Mouse (Mus musculus) limb, embryonic 13.5 days (tissue): ENCODE measurements at regions not wholly inside any gene's neighbourhood (a gene's known extent, or its start where the extent isn't known, plus 50 kb on each side); places are given as distances from the start of the nearest gene placed in this dataset.

Source experiments
- ATAC-seq: fragments of 200-750 bp; cut with Nextera tagmentation; 2 replicates; pipeline ENCODE4 v1.8.0; 2017; ENCODE audit warnings: low read depth, moderate number of reproducible peaks, moderate TSS enrichment; ENCODE audit not compliant: low FRiP score
- H3K27ac ChIP-seq: fragments of 300-500 bp; sonication (generic); 2 replicates; pipeline ENCODE4 v1.5.1; 2015; ENCODE audit warnings: inconsistent platforms, mild to moderate bottlenecking, moderate library complexity
- H3K27me3 ChIP-seq: fragments of 300-500 bp; sonication (generic); 2 replicates; pipeline ENCODE4 v1.6.1; 2015; ENCODE audit warnings: mild to moderate bottlenecking, inconsistent platforms
- H3K36me3 ChIP-seq: fragments of 300-500 bp; sonication (generic); 2 replicates; pipeline ENCODE4 v1.6.1; 2015; ENCODE audit warnings: inconsistent platforms, mild to moderate bottlenecking, moderate library complexity
- H3K4me1 ChIP-seq: fragments of 300-500 bp; sonication (generic); 2 replicates; pipeline ENCODE4 v1.6.1; 2015; ENCODE audit warnings: inconsistent platforms
- H3K4me2 ChIP-seq: fragments of 300-500 bp; sonication (generic); replicated peaks from 2 replicates; pipeline ENCODE4 v1.6.1; 2015; ENCODE audit warnings: inconsistent platforms, mild to moderate bottlenecking, moderate library complexity
- H3K4me3 ChIP-seq: fragments of 300-500 bp; sonication (generic); 2 replicates; pipeline ENCODE4 v1.5.1; 2015; ENCODE audit warnings: moderate library complexity, mild to moderate bottlenecking, inconsistent platforms
- H3K9ac ChIP-seq: fragments of 300-500 bp; sonication (generic); 2 replicates; pipeline ENCODE4 v1.6.1; 2015; ENCODE audit warnings: mild to moderate bottlenecking, inconsistent platforms
- H3K9me3 ChIP-seq: fragments of 300-500 bp; sonication (generic); 2 replicates; pipeline ENCODE4 v1.6.1; 2016; ENCODE audit warnings: inconsistent platforms
- WGBS: fragments of 180-500 bp; shearing (Covaris S2); methylation state at CpG from one replicate; pipeline ENCODE4 v1.1.7; 2015; 5-methylcytosine and 5-hydroxymethylcytosine counted together

DNA sequence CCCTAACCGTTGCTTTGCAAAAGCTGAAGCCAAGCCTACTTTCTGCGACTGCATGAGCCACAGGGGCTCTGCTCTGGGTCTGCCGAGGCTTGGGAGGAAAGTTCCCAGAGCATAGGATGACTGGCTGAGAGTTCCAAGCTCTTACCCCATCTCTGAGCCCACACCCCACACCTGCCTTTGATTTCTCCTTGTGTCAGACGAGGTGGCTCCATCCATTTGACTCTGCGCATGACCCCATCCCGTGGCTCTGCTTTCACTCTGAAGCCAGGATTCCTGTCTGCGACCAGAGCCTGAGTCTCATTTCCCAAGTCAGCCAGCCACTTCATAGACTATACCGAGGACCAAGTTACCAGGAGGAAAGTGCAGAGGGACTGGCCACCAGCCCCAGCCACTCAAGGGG, 216.1 kb upstream of the Msx2 start:
- H3K4me1 ChIP-seq = no peaks in the 10 kb centered on the region
- no peak overlapping the region for H3K27ac ChIP-seq
- peak; percentile 40; the same call in 1 of the 2 replicates for ATAC-seq
- H3K9me3 ChIP-seq = no peaks in the 10 kb centered on the region
- peaks cover 14% of the 10 kb centered on the region for H3K27me3 ChIP-seq
- peak overlapping the region; percentile 0; the same call in 1 of the 2 replicates for H3K9ac ChIP-seq
- WGBS = 25% methylated on average over 8 of the region's 8 CpGs
- no peaks in the 10 kb centered on the region for H3K36me3 ChIP-seq
- peak overlapping the region; percentile 38 for H3K4me3 ChIP-seq
- H3K4me2 ChIP-seq = peak overlapping the region; percentile 61

DNA sequence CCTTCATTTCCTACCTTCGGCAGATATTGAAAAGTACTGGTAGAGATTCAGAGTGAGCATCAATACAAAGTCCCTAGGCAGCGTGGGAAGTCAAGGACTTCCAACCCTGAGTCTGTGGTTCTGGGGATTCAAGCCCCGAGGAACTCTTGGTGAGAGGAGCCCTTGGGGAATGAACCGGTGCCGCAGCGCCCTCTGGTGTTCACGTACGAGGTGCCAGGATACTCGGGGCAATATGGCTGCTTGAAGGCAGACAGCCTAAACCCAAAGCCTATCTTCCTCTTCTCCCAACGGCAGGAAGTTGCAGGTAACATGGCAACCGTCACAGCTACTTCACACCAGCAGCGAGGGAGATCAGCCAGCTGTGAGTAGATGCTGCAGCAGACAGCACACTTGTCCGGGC, 215.6 kb upstream of the Msx2 start:
- Histone ChIP-seq H3K4me3 (peak overlapping the region; percentile 38), H3K36me3 (no peaks in the 10 kb centered on the region), H3K9me3 (no peaks in the 10 kb centered on the region), H3K27me3 (peaks cover 14% of the 10 kb centered on the region), H3K9ac (peak overlapping the region; percentile 0; the same call in 1 of the 2 replicates), H3K4me2 (peak overlapping the region; percentile 61), H3K4me1 (no peaks in the 10 kb centered on the region), H3K27ac (no peak overlapping the region)
- ATAC-seq = peak; percentile 57; the same call in 1 of the 2 replicates
- 7% methylated on average over 13 of the region's 13 CpGs for WGBS

DNA sequence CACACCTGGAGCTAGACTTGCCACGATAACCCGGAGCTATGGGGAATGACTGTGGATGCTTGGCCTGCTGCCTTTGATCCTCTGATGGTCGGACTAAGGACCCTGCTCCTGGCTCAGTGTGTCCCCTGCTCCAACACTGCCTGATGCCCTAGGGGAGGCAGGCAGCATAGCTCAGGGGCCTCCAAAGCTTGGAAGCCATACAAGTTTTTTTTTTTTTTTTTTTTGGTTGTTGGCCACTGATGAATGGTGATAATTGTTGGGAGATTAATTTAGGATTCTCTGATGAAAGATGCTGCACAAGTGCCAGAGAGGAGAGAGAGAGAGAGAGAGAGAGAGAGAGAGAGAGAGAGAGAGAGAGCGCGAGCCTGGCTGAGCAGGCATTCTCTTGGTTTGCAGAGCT, 211.6 kb upstream of the Msx2 start:
- Histone ChIP-seq H3K27ac (no peak overlapping the region), H3K9me3 (no peaks in the 10 kb centered on the region), H3K36me3 (no peaks in the 10 kb centered on the region), H3K4me2 (no peak overlapping the region), H3K27me3 (peaks cover 15% of the 10 kb centered on the region), H3K9ac (no peak overlapping the region), H3K4me1 (peaks cover 3% of the 10 kb centered on the region; the same call in 1 of the 2 replicates), H3K4me3 (no peak overlapping the region)
- no peak for ATAC-seq
- WGBS = 33% methylated on average over 5 of the region's 5 CpGs

DNA sequence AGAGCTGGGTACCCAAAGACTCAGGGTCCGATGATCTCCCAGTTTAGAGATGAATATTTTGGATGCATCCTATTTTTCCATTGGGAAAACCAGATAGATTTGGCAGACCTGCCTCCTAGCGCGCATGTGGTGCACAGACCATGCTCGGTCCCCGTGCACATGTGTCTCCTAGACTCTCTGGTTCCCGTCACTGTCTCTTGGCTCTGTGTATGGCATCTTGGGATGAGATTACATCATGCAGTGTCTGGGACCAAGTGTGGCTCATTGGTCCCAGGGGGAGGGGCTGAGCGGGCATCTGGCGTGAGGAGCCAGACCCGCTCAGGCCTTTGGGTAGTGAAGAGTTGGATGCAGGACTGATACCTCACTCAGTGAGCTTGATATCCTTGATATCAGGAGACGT, 204.3 kb upstream of the Msx2 start:
- 90% methylated on average over 10 of the region's 10 CpGs for WGBS
- Histone ChIP-seq H3K9ac (no peak overlapping the region), H3K27me3 (peaks cover 7% of the 10 kb centered on the region), H3K9me3 (no peaks in the 10 kb centered on the region), H3K36me3 (no peaks in the 10 kb centered on the region), H3K4me2 (no peak overlapping the region), H3K27ac (no peak overlapping the region), H3K4me3 (no peak overlapping the region), H3K4me1 (peaks cover 3% of the 10 kb centered on the region; the same call in 1 of the 2 replicates)
- no peak for ATAC-seq

DNA sequence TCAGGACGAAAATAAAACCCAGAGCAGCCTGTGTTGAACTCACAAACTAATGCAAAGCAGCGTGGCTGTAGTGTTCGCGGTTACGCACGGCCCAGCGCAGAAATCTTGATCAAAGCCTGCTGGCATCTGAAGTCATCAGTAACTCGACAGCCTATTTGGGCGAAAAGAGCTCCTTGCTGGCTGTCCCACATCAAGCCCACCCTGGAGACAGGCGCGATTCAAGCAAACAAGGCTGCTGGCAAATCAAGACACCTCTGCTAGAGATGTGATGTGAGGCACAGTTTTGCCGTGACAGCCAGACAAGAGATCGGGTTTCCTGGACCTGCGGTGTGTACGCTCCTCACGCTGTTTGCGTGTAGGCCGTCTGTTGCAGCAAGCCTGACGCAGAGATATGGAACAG, 197.5 kb upstream of the Msx2 start:
- WGBS = 21% methylated on average over 19 of the region's 19 CpGs
- peaks cover 29% of the 10 kb centered on the region for H3K27me3 ChIP-seq
- peak overlapping the region; percentile 48 for H3K4me2 ChIP-seq
- H3K4me3 ChIP-seq = peak overlapping the region; percentile 19; the same call in 1 of the 2 replicates
- H3K27ac ChIP-seq = no peak overlapping the region
- no peaks in the 10 kb centered on the region for H3K36me3 ChIP-seq
- peak overlapping the region; percentile 50; the same call in 1 of the 2 replicates for H3K9ac ChIP-seq
- peaks cover 8% of the 10 kb centered on the region for H3K4me1 ChIP-seq
- peaks cover 8% of the 10 kb centered on the region; the same call in 1 of the 2 replicates for H3K9me3 ChIP-seq
- no peak for ATAC-seq

DNA sequence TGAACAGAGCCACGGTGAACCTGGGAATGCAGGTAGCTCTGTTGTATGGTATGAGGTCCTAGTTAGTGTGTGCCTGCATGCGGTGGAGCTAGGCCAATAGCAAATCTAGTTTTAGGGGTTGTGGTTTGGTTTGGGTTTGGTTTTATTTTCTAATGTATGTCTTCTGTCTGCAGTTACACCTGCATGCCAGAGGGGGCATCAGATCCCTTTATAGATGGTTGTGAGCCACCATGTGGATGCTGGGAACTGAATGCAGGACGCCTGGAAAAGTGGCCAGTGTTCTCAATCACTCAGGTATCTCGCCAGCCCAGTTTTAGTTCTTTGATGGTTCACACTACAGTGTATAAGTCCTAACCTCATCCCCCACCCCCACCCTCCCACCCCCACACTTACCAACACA, 194.6 kb upstream of the Msx2 start:
- Histone ChIP-seq H3K9me3 (peaks cover 8% of the 10 kb centered on the region; the same call in 1 of the 2 replicates), H3K4me2 (no peak overlapping the region), H3K27ac (no peak overlapping the region), H3K4me3 (no peak overlapping the region), H3K36me3 (no peaks in the 10 kb centered on the region), H3K4me1 (peaks cover 8% of the 10 kb centered on the region), H3K27me3 (peaks cover 29% of the 10 kb centered on the region), H3K9ac (no peak overlapping the region)
- no peak for ATAC-seq
- WGBS = 94% methylated on average over 4 of the region's 4 CpGs

DNA sequence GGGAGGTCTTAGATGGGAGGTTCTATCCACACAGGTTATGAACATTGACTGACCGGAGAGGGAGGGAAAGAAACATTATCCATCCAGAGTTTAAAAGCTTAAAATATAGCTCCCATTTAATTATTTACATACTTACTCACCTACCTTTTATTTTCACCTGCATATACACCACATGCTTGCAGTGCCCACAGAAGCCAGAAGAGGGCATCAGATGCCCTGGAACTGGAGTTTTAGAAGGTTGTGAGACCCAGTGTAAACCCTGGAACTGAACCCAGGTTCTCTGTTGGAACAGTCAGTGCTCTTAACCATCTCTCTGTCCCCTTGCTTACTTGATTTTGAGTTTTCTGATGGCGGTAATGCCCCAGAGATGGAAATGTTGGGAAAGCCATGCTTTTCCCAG, 192.7 kb upstream of the Msx2 start:
- ATAC-seq = no peak
- WGBS = 89% methylated on average over 2 of the region's 2 CpGs
- Histone ChIP-seq H3K9ac (no peak overlapping the region), H3K4me3 (no peak overlapping the region), H3K4me2 (no peak overlapping the region), H3K27ac (no peak overlapping the region), H3K27me3 (peaks cover 10% of the 10 kb centered on the region), H3K4me1 (peaks cover 6% of the 10 kb centered on the region), H3K36me3 (no peaks in the 10 kb centered on the region), H3K9me3 (peaks cover 8% of the 10 kb centered on the region; the same call in 1 of the 2 replicates)

DNA sequence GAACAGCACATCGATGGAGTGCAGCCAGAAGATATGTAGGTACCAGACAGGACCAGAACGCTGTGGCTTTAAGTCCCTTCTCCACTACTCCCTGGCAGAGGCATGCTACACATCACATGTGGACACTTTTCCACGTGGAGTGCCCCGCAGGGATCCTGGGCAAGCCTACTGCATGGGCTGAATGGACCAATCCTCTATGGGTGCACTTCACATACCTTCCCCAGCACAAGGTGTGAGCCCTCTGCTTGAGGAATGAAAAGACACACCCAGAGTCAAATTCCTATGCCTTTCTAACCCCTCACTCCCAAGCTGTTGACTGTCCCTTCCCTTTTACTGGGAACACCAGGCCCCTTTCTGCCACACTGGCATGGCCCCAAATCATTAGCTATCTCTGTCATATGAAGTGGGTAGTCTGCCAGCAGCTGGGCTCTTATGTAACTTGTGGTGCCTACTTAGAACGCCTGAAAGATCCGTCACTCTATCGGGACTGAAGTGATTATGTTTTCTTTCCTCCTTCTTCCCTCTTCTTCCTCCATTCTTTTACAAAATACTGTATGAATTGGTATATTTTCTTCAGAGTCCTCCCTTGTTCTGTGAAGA, 191.9 kb upstream of the Msx2 start:
- no peak overlapping the region for H3K4me2 ChIP-seq
- no peak overlapping the region for H3K9ac ChIP-seq
- H3K9me3 ChIP-seq = peaks cover 8% of the 10 kb centered on the region; the same call in 1 of the 2 replicates
- H3K36me3 ChIP-seq = no peaks in the 10 kb centered on the region
- no peak overlapping the region for H3K27ac ChIP-seq
- no peaks in the 10 kb centered on the region for H3K4me1 ChIP-seq
- 86% methylated on average over 7 of the region's 7 CpGs for WGBS
- H3K4me3 ChIP-seq = no peak overlapping the region
- peaks cover 6% of the 10 kb centered on the region for H3K27me3 ChIP-seq
- ATAC-seq = no peak

DNA sequence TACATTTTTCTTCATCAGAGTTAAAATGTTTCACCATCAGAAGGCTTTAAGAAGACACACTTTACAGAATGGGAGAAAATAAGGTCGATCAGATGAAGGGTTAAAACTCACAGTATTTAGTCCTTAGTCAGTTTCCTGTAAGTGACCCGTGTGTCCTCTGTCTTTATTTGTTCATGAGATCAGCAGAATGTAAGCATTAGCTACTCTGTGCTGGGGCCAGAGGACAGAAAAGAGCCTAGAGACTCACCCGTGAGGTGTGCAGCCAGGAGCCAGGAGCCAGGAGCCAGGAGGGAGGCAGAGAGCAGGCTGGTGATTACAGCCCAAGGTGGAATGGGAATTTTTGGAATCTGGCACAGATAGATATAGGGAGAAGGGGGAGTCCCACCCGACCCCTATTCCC, 180.0 kb upstream of the Msx2 start:
- Histone ChIP-seq H3K9ac (no peak overlapping the region), H3K4me3 (no peak overlapping the region), H3K27ac (no peak overlapping the region), H3K36me3 (no peaks in the 10 kb centered on the region), H3K4me2 (no peak overlapping the region), H3K27me3 (0 out of 2 replicates have a peak, but pooled peaks cover 3% of the 10 kb centered on the region), H3K9me3 (no peaks in the 10 kb centered on the region), H3K4me1 (0 out of 2 replicates have a peak, but pooled peaks cover 5% of the 10 kb centered on the region)
- ATAC-seq = no peak
- 36% methylated on average over 4 of the region's 4 CpGs for WGBS

DNA sequence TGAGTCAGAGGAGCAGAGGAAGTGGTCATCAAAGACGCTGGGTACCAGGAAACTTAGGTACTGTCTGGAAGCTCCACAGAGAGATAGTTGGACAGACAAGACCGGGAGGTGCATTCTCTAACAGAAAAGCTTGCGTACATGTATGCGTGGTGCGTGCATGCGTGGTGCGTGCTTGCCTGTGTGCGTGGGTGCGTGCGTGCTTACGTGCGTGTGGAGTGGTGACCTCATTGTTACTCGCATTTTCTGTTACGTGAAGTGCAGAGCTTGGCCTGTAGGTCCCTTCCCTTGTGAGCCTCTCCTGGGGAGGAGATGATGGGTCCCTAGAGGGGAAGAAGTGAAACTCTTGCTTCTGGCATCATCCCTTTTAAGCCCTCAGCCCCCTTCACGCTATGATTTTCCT, 175.5 kb upstream of the Msx2 start:
- 0 out of 2 replicates have a peak, but pooled peaks cover 5% of the 10 kb centered on the region for H3K4me1 ChIP-seq
- no peak overlapping the region for H3K27ac ChIP-seq
- no peaks in the 10 kb centered on the region for H3K27me3 ChIP-seq
- no peaks in the 10 kb centered on the region for H3K36me3 ChIP-seq
- no peak overlapping the region for H3K4me2 ChIP-seq
- 0 out of 2 replicates have a peak, but pooled peaks cover 7% of the 10 kb centered on the region for H3K9me3 ChIP-seq
- no peak for ATAC-seq
- no peak overlapping the region for H3K9ac ChIP-seq
- 94% methylated on average over 15 of the region's 15 CpGs for WGBS
- no peak overlapping the region for H3K4me3 ChIP-seq

DNA sequence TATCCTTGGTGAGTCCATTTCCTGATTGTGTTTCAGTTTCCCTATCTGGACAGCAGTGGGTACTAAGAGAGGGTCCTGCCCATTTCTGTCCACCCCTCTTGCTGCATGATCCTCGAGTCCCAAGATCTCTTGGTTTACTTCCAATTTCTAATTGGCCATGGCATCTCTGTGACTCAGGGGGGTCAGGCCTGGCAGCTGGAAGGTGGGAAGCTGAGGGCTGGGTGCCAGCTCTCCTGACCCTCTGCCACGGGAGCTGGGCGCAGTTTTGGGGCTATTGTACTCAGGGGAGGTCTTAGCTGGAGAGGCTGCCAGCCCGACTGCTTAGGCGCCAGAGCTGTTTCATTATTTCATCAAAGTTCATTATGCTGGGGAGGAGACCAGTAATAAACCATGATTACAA, 169.7 kb upstream of the Msx2 start:
- Histone ChIP-seq H3K9ac (no peak overlapping the region), H3K27ac (no peak overlapping the region), H3K4me1 (no peaks in the 10 kb centered on the region), H3K4me2 (no peak overlapping the region), H3K36me3 (no peaks in the 10 kb centered on the region), H3K27me3 (no peaks in the 10 kb centered on the region), H3K4me3 (no peak overlapping the region), H3K9me3 (0 out of 2 replicates have a peak, but pooled peaks cover 7% of the 10 kb centered on the region)
- 63% methylated on average over 5 of the region's 5 CpGs for WGBS
- no peak for ATAC-seq

DNA sequence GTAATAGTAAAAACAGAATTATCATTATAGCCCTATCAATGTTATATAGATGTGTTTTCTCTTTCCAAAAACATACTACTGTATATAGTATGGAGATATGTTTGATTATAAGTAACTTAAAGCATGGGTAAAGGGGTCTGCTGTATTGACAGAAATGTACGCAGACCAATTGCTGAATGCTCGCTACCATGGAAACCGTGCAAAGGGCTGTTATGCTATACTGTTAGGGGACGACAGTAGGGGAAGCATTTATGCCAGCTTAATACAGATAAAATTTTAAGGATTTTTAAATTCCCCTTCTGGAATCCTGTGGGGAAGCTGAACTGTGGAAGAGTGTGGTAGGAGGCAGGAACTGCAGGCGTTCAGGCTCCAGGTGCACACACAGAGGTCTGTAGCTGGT, 166.7 kb upstream of the Msx2 start:
- H3K27ac ChIP-seq = no peak overlapping the region
- H3K9me3 ChIP-seq = 0 out of 2 replicates have a peak, but pooled peaks cover 2% of the 10 kb centered on the region
- no peak overlapping the region for H3K4me2 ChIP-seq
- H3K27me3 ChIP-seq = peaks cover 4% of the 10 kb centered on the region; the same call in 1 of the 2 replicates
- no peak overlapping the region for H3K4me3 ChIP-seq
- 85% methylated on average over 5 of the region's 5 CpGs for WGBS
- H3K9ac ChIP-seq = no peak overlapping the region
- no peaks in the 10 kb centered on the region for H3K4me1 ChIP-seq
- ATAC-seq = no peak
- no peaks in the 10 kb centered on the region for H3K36me3 ChIP-seq

DNA sequence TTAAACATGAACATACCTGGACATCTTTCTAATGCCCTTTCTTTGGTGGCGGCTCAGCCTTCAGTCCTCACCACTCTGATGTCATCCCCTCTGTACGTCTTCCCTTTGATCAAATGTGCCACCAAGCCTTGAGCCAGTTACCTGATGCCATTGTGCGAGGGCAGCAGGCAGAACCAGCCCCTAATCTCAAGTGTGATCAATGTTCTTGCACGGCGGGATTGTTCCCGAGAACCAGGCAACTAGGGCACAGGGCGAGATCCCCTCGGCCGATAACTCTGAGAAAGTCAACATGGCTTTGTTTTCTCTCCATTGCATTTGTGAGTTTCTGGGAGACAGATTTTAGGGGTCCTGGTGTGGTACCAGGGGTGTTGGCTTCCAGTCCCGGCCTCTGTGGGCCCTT, 166.2 kb upstream of the Msx2 start:
- H3K4me3 ChIP-seq = no peak overlapping the region
- H3K4me1 ChIP-seq = no peaks in the 10 kb centered on the region
- ATAC-seq = no peak
- no peak overlapping the region for H3K27ac ChIP-seq
- WGBS = 87% methylated on average over 10 of the region's 10 CpGs
- H3K9ac ChIP-seq = no peak overlapping the region
- no peaks in the 10 kb centered on the region for H3K36me3 ChIP-seq
- H3K9me3 ChIP-seq = no peaks in the 10 kb centered on the region
- H3K27me3 ChIP-seq = peaks cover 4% of the 10 kb centered on the region; the same call in 1 of the 2 replicates
- H3K4me2 ChIP-seq = no peak overlapping the region
